Mouse (Mus musculus) liver, embryonic 15.5 days (tissue): ENCODE measurements around the gene Bmpr1b. TPM values are rescaled to one million over a fixed set of nuclear protein-coding genes. Genes with fewer than 3 reads are reported as not detected.
A peak's percentile ranks its signal among the peaks of the same experiment; 100 is the strongest.
"Not testable (repeated sequence)": the region's sequence is repeated elsewhere in the genome, so short reads cannot be mapped to it uniquely, and the experiment has no call there.

Experiments used
- ATAC-seq: fragments of 200-750 bp; cut with Nextera tagmentation; 2 replicates; pipeline ENCODE4 v1.8.0; 2017; ENCODE audit warnings: moderate number of reproducible peaks, mild to moderate bottlenecking, moderate library complexity; ENCODE audit not compliant: insufficient read depth
- H3K27ac ChIP-seq: fragments of 300-500 bp; sonication (generic); replicated peaks from 2 replicates; pipeline ENCODE4 v1.5.1; 2015; ENCODE audit warnings: mild to moderate bottlenecking, inconsistent platforms
- H3K27me3 ChIP-seq: fragments of 300-500 bp; sonication (generic); 2 replicates; pipeline ENCODE4 v1.6.1; 2015; ENCODE audit warnings: mild to moderate bottlenecking, inconsistent platforms
- H3K36me3 ChIP-seq: fragments of 300-500 bp; sonication (generic); replicated peaks from 2 replicates; pipeline ENCODE4 v1.6.1; 2015; ENCODE audit warnings: moderate library complexity, mild to moderate bottlenecking, inconsistent platforms
- H3K4me1 ChIP-seq: fragments of 300-500 bp; sonication (generic); replicated peaks from 2 replicates; pipeline ENCODE4 v1.6.1; 2015; ENCODE audit warnings: inconsistent platforms
- H3K4me2 ChIP-seq: fragments of 300-500 bp; sonication (generic); 2 replicates; pipeline ENCODE4 v1.6.1; 2015; ENCODE audit warnings: moderate library complexity, mild to moderate bottlenecking, inconsistent platforms
- H3K4me3 ChIP-seq: fragments of 300-500 bp; sonication (generic); replicated peaks from 2 replicates; pipeline ENCODE4 v1.5.1; 2015; ENCODE audit warnings: mild to moderate bottlenecking, inconsistent platforms
- H3K9ac ChIP-seq: fragments of 300-500 bp; sonication (generic); 2 replicates; pipeline ENCODE4 v1.6.1; 2015; ENCODE audit warnings: moderate library complexity, mild to moderate bottlenecking, inconsistent platforms
- H3K9me3 ChIP-seq: fragments of 300-500 bp; sonication (generic); replicated peaks from 2 replicates; pipeline ENCODE4 v1.6.1; 2016; ENCODE audit warnings: inconsistent platforms
- WGBS: fragments of 180-500 bp; shearing (Covaris S2); methylation state at CpG from one replicate; pipeline ENCODE4 v1.1.7; 2015; ENCODE audit warnings: mixed read lengths; ENCODE audit not compliant: insufficient replicate concordance; 5-methylcytosine and 5-hydroxymethylcytosine counted together
- polyA plus RNA-seq: library from polyadenylated mRNA; unstranded; fragments of >200 nt; fragmentation: Nextera tagmentation; extraction: Ambion mirVana; gene quantifications from 2 replicates; pipeline ENCODE4 v1.2.1, GENCODE M21; 2015

The Bmpr1b gene
- polyA plus RNA-seq, result 0.03 and 0.12 TPM in 2 replicates

DNA sequence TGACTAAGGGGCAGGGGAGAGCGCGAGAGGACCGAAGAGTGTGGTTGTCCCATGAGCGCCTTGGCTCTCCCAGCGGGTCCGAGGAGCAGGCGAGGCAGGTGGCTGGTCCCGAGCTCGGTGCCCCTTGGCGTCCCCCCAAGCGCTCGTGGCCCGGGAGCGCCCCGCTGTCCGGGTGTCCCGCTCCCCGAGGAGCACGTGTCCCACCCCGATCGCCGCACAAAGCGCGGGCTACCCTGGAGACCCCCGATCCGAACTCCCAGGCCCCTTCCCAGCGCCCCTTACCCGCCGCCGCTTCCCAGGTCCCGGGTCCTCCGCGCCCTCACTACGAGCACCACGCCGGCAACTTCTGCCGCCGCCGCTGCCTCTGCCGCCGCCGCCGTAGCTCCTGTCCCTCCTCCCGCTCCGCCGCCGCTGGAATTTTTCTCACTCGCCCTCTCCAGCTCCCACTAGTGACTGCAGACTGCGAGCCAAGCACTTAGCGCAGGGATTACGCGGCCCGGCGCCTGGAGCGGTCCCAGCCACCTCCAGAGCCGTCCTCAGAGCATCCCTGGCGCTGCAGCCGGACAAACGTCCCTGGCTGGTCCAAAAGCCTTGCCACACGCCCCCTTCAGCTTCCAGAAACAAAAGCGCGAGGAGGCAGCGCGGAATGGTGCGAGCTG, at the start of gene Bmpr1b:
TSS of gene Bmpr1b (minus strand) at position 563 of the 659 bp plus-strand sequence.
- H3K27me3 ChIP-seq, result peaks cover 29% of the 10 kb centered on the region
- no peak for ATAC-seq
- H3K4me3 ChIP-seq, result peak within 1 kb of the TSS; percentile 37
- WGBS, result 2% methylated on average over 62 of the region's 65 CpGs
- H3K4me1 ChIP-seq, result no peaks in the 10 kb centered on the region
- H3K36me3 ChIP-seq, result no peaks in the 10 kb centered on the region
- no peak within 1 kb of the TSS for H3K27ac ChIP-seq
- H3K4me2 ChIP-seq, result peak within 1 kb of the TSS; percentile 63
- H3K9me3 ChIP-seq, result no peaks in the 10 kb centered on the region
- H3K9ac ChIP-seq, result no peak within 1 kb of the TSS

DNA sequence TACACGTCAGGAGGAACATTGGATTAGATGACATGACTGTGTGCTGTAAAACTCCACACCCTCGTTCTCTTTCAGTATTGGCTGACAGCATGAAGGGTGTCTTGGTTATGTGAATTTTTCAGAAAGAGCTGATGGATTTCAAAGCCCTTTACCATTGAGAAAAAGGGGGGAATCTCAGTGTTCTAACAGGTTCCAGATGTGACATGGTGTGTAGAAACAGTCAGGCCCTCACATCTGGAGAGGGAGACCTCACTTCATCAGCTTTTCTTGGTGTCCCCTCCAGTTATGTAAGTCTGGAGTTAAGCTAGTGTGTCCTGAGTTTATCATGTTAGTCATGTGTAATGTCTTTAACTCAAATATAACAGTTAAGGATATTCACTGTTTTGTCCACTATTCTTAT, 43.6 kb upstream of the Bmpr1b start:
- no peaks in the 10 kb centered on the region for H3K27me3 ChIP-seq
- WGBS, result 49% methylated on average over 2 of the region's 2 CpGs
- no peak overlapping the region for H3K4me2 ChIP-seq
- H3K27ac ChIP-seq, result no peak overlapping the region
- no peaks in the 10 kb centered on the region for H3K36me3 ChIP-seq
- H3K9ac ChIP-seq, result no peak overlapping the region
- no peak overlapping the region for H3K4me3 ChIP-seq
- no peaks in the 10 kb centered on the region for H3K9me3 ChIP-seq
- ATAC-seq, result no peak
- no peaks in the 10 kb centered on the region for H3K4me1 ChIP-seq

DNA sequence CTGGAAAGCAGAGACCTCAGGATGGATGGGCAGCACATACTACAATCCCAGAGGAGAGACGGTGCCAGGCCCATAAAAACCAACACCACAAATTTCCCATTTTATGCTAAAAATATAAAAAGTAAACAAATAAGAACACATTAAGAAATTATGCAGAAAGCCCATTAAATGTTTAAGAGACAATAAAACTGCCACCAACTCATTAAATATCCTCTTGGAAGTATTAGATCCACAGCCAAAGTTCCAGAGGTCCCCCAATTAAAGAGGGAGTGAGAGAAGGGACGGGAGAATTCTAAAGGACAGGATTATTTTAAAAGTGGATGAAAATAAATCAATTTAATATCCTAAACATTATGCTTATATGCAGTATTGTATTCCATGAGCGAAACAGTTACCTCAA, 43.0 kb upstream of the Bmpr1b start:
- no peak overlapping the region for H3K4me3 ChIP-seq
- no peak for ATAC-seq
- H3K4me1 ChIP-seq, result no peaks in the 10 kb centered on the region
- H3K27ac ChIP-seq, result no peak overlapping the region
- H3K9me3 ChIP-seq, result no peaks in the 10 kb centered on the region
- no peak overlapping the region for H3K4me2 ChIP-seq
- H3K27me3 ChIP-seq, result no peaks in the 10 kb centered on the region
- H3K9ac ChIP-seq, result no peak overlapping the region
- WGBS, result 50% methylated on average over 3 of the region's 3 CpGs
- no peaks in the 10 kb centered on the region for H3K36me3 ChIP-seq

DNA sequence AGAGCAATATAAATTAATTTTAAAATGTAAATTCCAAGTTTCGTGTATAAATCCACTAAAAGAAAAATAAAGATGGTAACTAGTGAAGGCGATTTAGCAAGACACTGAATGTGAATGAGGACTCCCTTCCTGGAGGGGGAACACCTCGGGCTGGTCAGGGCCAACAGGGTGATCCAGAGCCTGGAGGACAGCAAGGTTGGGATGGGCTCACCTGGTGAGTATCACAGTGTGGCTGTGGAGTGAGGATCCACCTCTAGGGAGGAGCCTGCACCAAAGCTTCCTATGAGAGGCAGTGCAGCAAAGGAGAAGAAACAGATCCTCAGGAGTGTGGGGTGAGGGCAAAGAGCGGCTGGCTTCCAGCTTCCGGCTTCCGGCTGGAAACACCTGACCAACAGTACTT, 40.8 kb upstream of the Bmpr1b start:
- H3K27ac ChIP-seq, result no peak overlapping the region
- H3K4me1 ChIP-seq, result no peaks in the 10 kb centered on the region
- H3K4me2 ChIP-seq, result no peak overlapping the region
- 61% methylated on average over 6 of the region's 6 CpGs for WGBS
- H3K9ac ChIP-seq, result no peak overlapping the region
- H3K36me3 ChIP-seq, result no peaks in the 10 kb centered on the region
- no peaks in the 10 kb centered on the region for H3K27me3 ChIP-seq
- no peaks in the 10 kb centered on the region for H3K9me3 ChIP-seq
- ATAC-seq, result no peak
- H3K4me3 ChIP-seq, result no peak overlapping the region

DNA sequence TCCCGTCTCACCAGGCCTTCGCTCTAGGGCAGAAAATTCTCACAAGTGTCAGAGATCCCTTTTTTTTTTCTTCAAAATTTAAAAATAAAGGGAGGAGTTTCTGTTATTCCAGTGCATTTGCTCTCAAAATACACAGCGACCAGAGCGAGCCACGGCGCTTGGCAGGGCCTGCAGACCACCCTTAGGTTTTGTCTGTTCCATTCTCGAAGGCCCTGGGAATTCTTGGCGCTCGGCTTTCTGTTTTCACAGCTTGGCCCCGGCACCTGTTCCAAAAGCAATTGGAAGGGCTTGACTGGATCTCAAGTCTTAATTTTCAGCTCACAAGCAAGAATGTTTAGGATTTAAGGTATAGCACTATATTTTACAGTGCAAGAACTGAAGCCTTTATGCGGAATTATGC, 39.8 kb upstream of the Bmpr1b start:
- no peaks in the 10 kb centered on the region for H3K4me1 ChIP-seq
- no peaks in the 10 kb centered on the region for H3K36me3 ChIP-seq
- ATAC-seq, result no peak
- WGBS, result 78% methylated on average over 11 of the region's 11 CpGs
- H3K4me2 ChIP-seq, result no peak overlapping the region
- no peaks in the 10 kb centered on the region for H3K9me3 ChIP-seq
- no peak overlapping the region for H3K9ac ChIP-seq
- no peaks in the 10 kb centered on the region for H3K27me3 ChIP-seq
- H3K27ac ChIP-seq, result no peak overlapping the region
- H3K4me3 ChIP-seq, result no peak overlapping the region

DNA sequence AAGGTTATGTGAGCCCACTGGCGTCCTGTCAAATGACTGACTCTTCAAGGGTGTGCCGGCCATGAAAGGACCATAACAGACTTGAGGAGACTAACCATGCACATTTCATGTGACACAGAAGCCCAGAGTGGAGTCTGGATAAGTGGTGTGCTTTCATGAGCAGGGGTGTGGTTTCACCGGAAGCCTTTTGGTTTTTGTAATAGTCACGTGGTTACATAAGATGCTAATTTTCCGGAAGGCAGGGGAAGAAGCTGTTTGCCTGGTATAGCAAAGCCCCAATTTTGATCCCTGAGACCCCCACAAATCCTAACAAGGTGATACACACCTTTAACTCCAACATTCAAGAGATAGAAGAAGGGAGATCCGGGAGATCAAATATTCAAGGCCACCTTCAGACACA, 38.3 kb upstream of the Bmpr1b start:
- H3K4me3 ChIP-seq, result no peak overlapping the region
- ATAC-seq, result no peak
- 64% methylated on average over 6 of the region's 6 CpGs for WGBS

DNA sequence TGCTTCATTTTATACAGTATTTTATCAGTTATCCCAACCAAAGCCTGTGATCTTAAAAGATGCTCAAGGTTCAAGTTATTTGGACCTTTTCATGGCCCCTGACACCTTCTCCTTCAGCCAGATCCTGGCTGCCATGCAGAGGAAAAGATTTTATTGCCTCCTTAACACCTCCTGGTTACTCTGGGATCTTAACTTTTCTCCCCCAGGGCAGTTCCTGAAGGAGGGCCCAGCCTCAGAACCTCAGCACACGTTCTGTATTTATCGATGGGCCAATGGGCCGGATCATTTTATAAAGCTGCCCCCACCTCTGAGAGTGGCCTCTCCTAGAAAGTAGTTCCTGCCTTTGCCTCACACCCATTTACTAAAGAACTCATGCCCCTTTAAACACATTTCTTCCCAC, 37.1 kb upstream of the Bmpr1b start:
- WGBS, result 67% methylated on average over 3 of the region's 3 CpGs
- no peaks in the 10 kb centered on the region for H3K4me1 ChIP-seq
- H3K4me2 ChIP-seq, result no peak overlapping the region
- H3K27me3 ChIP-seq, result no peaks in the 10 kb centered on the region
- H3K9ac ChIP-seq, result no peak overlapping the region
- H3K4me3 ChIP-seq, result no peak overlapping the region
- no peaks in the 10 kb centered on the region for H3K9me3 ChIP-seq
- no peak overlapping the region for H3K27ac ChIP-seq
- no peaks in the 10 kb centered on the region for H3K36me3 ChIP-seq
- no peak for ATAC-seq

More for the DNA sequence above, 38.3 kb upstream of the Bmpr1b start:
- Histone ChIP-seq H3K4me2 (no peak overlapping the region), H3K27ac (no peak overlapping the region), H3K9me3 (no peaks in the 10 kb centered on the region), H3K27me3 (no peaks in the 10 kb centered on the region), H3K9ac (no peak overlapping the region), H3K4me1 (no peaks in the 10 kb centered on the region), H3K36me3 (no peaks in the 10 kb centered on the region)

DNA sequence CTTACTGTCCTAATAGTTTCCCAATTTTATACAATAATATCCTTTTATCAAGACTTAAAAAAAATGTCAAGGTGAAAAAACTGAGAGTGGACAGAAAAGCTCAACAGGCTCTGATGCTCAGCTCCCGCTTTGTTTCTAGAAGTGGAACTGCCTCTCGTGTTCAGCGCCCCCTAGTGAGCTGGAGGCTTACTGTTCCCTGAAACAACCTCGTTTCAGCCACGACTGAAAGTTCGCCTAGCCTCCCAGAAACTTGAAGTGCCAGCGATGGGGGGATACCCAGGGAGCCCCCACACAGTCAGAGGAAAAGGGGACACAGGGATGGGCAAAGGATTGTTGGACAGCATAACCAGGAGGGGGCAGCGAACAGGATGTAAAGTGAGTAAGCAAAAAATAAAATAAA, 26.9 kb upstream of the Bmpr1b start:
- Histone ChIP-seq H3K4me1 (no peaks in the 10 kb centered on the region), H3K36me3 (no peaks in the 10 kb centered on the region), H3K9ac (no peak overlapping the region), H3K27me3 (no peaks in the 10 kb centered on the region), H3K4me3 (no peak overlapping the region), H3K4me2 (no peak overlapping the region), H3K9me3 (0 out of 2 replicates have a peak, but pooled peaks cover 3% of the 10 kb centered on the region), H3K27ac (no peak overlapping the region)
- WGBS, result 68% methylated on average over 8 of the region's 8 CpGs
- no peak for ATAC-seq

DNA sequence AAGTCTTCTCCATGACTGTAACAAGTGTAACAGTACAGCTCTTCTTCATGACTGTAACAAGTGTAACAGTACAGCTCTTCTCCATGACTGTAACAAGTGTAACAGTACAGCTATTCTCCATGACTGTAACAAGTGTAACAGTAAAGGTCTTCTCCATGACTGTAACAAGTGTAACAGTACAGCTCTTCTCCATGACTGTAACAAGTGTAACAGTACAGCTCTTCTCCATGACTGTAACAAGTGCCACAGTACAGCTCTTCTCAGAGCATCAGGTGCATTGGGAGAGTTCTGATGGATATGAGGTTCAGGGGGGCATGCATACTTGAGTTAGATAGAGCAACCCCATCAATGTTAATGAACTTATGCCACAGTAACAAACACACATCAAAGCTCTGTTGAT, 22.4 kb upstream of the Bmpr1b start:
- H3K27ac ChIP-seq, H3K27me3 ChIP-seq, H3K4me3 ChIP-seq, ATAC-seq, H3K36me3 ChIP-seq, H3K4me1 ChIP-seq, H3K4me2 ChIP-seq, H3K9me3 ChIP-seq, H3K9ac ChIP-seq: not testable (repeated sequence)

DNA sequence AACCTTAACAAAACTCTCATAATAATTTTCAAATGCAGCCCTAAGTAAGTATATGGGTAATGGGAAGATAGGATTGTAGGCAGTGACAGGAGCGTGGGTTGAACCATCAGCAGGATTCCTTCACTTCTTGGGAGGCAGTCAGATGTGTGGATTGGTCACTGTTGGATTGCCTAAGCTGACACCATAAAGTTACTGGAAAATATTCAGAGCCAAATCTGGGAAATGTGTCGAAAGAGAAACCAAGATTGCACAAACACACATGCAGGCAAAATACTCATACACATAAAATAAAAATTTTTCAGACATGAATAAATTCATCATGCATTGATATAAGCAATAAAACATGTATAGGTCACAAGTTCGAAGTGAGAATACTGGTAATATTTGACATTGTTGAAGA, 17.3 kb upstream of the Bmpr1b start:
- 62% methylated on average over 3 of the region's 3 CpGs for WGBS
- H3K27ac ChIP-seq, result no peak overlapping the region
- no peak overlapping the region for H3K4me3 ChIP-seq
- H3K36me3 ChIP-seq, result no peaks in the 10 kb centered on the region
- H3K9me3 ChIP-seq, result 0 out of 2 replicates have a peak, but pooled peaks cover 2% of the 10 kb centered on the region
- H3K4me1 ChIP-seq, result no peaks in the 10 kb centered on the region
- no peaks in the 10 kb centered on the region for H3K27me3 ChIP-seq
- no peak overlapping the region for H3K4me2 ChIP-seq
- H3K9ac ChIP-seq, result no peak overlapping the region
- ATAC-seq, result no peak

DNA sequence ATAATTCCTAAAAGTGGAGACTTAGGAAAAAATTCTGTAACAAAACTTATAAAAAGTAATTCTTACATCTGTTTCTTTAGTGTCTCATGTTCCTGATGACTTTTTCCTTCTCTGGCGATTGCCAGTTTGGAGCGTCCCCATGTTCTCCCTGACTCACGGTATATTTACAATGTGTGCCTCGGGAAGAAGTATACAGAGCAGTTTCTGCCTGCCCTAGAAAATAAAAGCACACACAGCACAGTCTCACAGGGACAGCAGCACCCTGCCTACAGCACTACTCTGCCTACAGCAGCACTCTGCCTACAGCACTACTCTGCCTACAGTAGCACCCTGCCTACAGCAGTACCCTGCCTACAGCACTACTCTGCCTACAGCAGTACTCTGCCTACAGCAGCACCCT, 4.8 kb upstream of the Bmpr1b start:
- ATAC-seq, result no peak
- Histone ChIP-seq H3K36me3 (no peaks in the 10 kb centered on the region), H3K4me2 (no peak overlapping the region), H3K27me3 (peaks cover 19% of the 10 kb centered on the region), H3K9ac (no peak overlapping the region), H3K4me1 (no peaks in the 10 kb centered on the region), H3K4me3 (no peak overlapping the region), H3K27ac (no peak overlapping the region), H3K9me3 (no peaks in the 10 kb centered on the region)
- 73% methylated on average over 4 of the region's 4 CpGs for WGBS

DNA sequence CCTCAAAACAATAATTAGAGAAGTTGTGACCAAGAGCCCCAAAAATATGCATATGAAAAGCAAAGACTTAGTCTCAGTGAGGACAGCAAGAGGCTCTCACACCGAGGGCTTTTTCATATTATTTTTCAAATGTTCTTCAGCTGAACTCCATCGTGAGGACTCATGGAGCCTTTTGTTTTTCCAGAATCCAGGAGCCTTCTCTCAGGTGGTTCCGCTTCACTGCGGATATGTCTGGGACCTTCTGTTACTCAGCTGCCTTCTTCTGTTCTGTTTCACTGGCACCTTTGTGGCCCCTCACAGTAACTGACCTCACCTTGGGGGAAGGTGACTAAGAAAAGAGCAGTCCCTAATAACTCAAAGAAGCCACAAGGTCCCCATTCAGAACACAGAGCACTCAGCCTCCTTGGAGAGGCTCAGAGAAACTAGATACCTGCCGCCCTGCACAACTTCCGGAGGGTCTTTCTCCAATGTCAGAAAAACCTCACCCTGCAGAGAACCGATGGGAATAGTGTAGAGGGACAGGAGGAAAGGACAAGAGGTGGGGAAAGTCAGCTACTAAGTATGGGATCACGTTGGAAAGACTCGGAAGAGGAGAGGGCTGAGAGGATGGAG, 868 bp downstream of the Bmpr1b start:
- Histone ChIP-seq H3K9ac (no peak overlapping the region), H3K4me3 (peak overlapping the region; percentile 37), H3K4me2 (peak overlapping the region; percentile 63), H3K36me3 (no peaks in the 10 kb centered on the region), H3K27ac (no peak overlapping the region), H3K9me3 (no peaks in the 10 kb centered on the region), H3K27me3 (peaks cover 29% of the 10 kb centered on the region), H3K4me1 (no peaks in the 10 kb centered on the region)
- no peak for ATAC-seq
- WGBS, result 18% methylated on average over 9 of the region's 9 CpGs
